Mouse (Mus musculus): ENCODE measurements around the gene Vmn1r95. TPM values are rescaled to one million over a fixed set of nuclear protein-coding genes. Genes with fewer than 3 reads are reported as not detected.
"Not testable (repeated sequence)": the region's sequence is repeated elsewhere in the genome, so short reads cannot be mapped to it uniquely, and the experiment has no call there.

Vmn1r95 gene
- polyA plus RNA-seq (2015; fragmentation: Nextera tagmentation; extraction: Ambion mirVana), result not detected in 2 replicates

- not testable (repeated sequence) for H3K4me2 ChIP-seq; H3K27ac ChIP-seq (replicated peaks); H3K9me3 ChIP-seq; H3K27me3 ChIP-seq (replicated peaks); ATAC-seq (ENCODE audit: extremely low read depth, insufficient number of reproducible peaks, low FRiP score, low TSS enrichment); H3K4me3 ChIP-seq; H3K9ac ChIP-seq; H3K4me1 ChIP-seq; H3K36me3 ChIP-seq
- no CpG with 5 or more reads among the region's 3 CpGs for WGBS
Observed at GRCm38 (mm10) chr7:20193410-20193809, at the start of gene Vmn1r95. TSS of gene Vmn1r95 (plus strand) at chr7:20193710.

DNA sequence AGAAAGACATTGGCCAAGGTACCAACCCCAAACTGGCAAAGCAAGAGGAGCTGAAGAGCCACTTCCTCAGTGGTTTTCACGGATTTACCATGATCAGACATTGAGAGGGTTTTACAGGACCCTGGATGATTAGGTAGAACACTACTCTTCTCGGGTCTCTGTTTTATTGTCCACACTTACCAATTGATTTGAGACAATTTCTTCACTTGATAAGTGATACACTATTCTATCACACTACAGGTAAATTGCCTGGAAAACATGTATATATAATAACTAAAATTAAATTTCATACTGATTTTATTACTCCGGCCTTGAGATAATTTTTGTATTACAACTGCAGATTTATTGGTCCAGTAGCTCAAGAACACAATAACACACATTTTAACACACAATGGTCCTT is 25.2 kb upstream of the Vmn1r95 start, which contains the start of gene Vmn1r94:
Gene Vmn1r94, minus strand, starts transcription at position 101 of the 400 bp plus-strand sequence.
- ATAC-seq (ENCODE audit: extremely low read depth, insufficient number of reproducible peaks, low FRiP score, low TSS enrichment); H3K9ac ChIP-seq: not testable (repeated sequence)
- no CpG with 5 or more reads among the region's 3 CpGs for WGBS

DNA sequence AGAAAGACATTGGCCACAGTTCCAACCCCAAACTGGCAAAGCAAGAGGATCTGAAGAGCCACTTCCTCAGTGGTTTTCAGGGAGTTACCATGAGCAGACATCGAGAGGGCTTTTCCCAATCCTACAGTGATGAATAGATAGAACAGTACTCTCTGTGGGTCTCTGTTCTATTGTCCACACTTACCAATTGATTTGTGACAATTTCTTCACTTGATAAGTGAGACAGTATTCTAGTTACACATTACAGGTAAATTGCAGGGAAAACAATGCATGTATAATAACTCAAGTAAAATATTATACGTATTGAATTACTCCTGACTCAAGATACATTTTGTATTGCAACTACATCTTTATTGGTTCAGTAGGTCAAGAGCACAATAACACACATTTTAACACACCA is 12.0 kb downstream of the Vmn1r95 start, which contains the start of gene Gm6164:
Gene Gm6164, minus strand, starts transcription at position 101 of the 400 bp plus-strand sequence.
- H3K4me3 ChIP-seq; H3K4me2 ChIP-seq; H3K9me3 ChIP-seq; H3K4me1 ChIP-seq; H3K27me3 ChIP-seq (replicated peaks); ATAC-seq (ENCODE audit: extremely low read depth, insufficient number of reproducible peaks, low FRiP score, low TSS enrichment); H3K27ac ChIP-seq (replicated peaks); H3K36me3 ChIP-seq; H3K9ac ChIP-seq: not testable (repeated sequence)
- WGBS, result no CpG with 5 or more reads among the region's 2 CpGs

More for the DNA sequence above, 25.2 kb upstream of the Vmn1r95 start, which contains the start of gene Vmn1r94:
- not testable (repeated sequence) for H3K36me3 ChIP-seq; H3K4me1 ChIP-seq; H3K4me2 ChIP-seq; H3K4me3 ChIP-seq; H3K27me3 ChIP-seq (replicated peaks); H3K9me3 ChIP-seq; H3K27ac ChIP-seq (replicated peaks)

DNA sequence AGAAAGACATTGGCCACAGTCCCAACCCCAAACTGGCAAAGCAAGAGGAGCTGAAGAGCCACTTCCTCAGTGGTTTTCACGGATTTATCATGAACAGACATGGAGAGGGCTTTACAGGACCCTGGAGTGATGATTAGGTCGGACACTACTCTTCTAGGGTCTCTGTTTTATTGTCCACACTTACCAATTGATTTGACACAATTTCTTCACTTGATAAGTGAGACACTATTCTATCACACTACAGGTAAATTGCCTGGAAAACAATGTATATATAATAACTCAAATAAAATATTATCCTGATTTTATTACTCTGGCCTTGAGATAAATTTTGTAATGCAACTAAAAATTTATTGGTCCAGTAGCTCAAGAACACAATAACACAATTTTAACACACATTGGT is 40.2 kb downstream of the Vmn1r95 start, which contains the start of gene Gm4498:
Gene Gm4498, minus strand, starts transcription at position 101 of the 400 bp plus-strand sequence.
- H3K9me3 ChIP-seq; H3K4me3 ChIP-seq; H3K4me1 ChIP-seq; H3K36me3 ChIP-seq; ATAC-seq (ENCODE audit: extremely low read depth, insufficient number of reproducible peaks, low FRiP score, low TSS enrichment); H3K9ac ChIP-seq; H3K4me2 ChIP-seq; H3K27ac ChIP-seq (replicated peaks); H3K27me3 ChIP-seq (replicated peaks): not testable (repeated sequence)
- WGBS, result no CpG with 5 or more reads among the region's 2 CpGs

Other genes with a start within 250 kb of the Vmn1r95 start
- gene Igsf23, start 243.0 kb upstream of the Vmn1r95 start, polyA plus RNA-seq (2015; fragmentation: Nextera tagmentation; extraction: Ambion mirVana), result 1.2 and 1.6 TPM in 2 replicates
- gene Ceacam20, start 228.3 kb upstream of the Vmn1r95 start, polyA plus RNA-seq (2015; fragmentation: Nextera tagmentation; extraction: Ambion mirVana), result not detected in 2 replicates
- not detected in 2 replicates for gene Nlrp9b, start 202.2 kb upstream of the Vmn1r95 start, polyA plus RNA-seq (2015; fragmentation: Nextera tagmentation; extraction: Ambion mirVana)
- not detected in 2 replicates for gene Vmn1r91, start 94.0 kb upstream of the Vmn1r95 start, polyA plus RNA-seq (2015; fragmentation: Nextera tagmentation; extraction: Ambion mirVana)
- gene Gm16442, start 71.1 kb upstream of the Vmn1r95 start, polyA plus RNA-seq (2015; fragmentation: Nextera tagmentation; extraction: Ambion mirVana), result not detected in 2 replicates
- gene Vmn1r93, start 54.6 kb upstream of the Vmn1r95 start, polyA plus RNA-seq (2015; fragmentation: Nextera tagmentation; extraction: Ambion mirVana), result not detected in 2 replicates
- gene Vmn1r94, start 25.3 kb upstream of the Vmn1r95 start, polyA plus RNA-seq (2015; fragmentation: Nextera tagmentation; extraction: Ambion mirVana), result not detected in 2 replicates
- gene Gm6164, start 11.9 kb downstream of the Vmn1r95 start, polyA plus RNA-seq (2015; fragmentation: Nextera tagmentation; extraction: Ambion mirVana), result not detected in 2 replicates
- not detected in 2 replicates for gene Gm4498, start 40.1 kb downstream of the Vmn1r95 start, polyA plus RNA-seq (2015; fragmentation: Nextera tagmentation; extraction: Ambion mirVana)
- gene Gm5890, start 69.1 kb downstream of the Vmn1r95 start, polyA plus RNA-seq (2015; fragmentation: Nextera tagmentation; extraction: Ambion mirVana), result not detected in 2 replicates
- gene Gm4133, start 140.4 kb downstream of the Vmn1r95 start, polyA plus RNA-seq (2015; fragmentation: Nextera tagmentation; extraction: Ambion mirVana), result not detected in 2 replicates
- not detected in 2 replicates for gene Gm5728, start 181.7 kb downstream of the Vmn1r95 start, polyA plus RNA-seq (2015; fragmentation: Nextera tagmentation; extraction: Ambion mirVana)
- gene Vmn1r100, start 224.2 kb downstream of the Vmn1r95 start, polyA plus RNA-seq (2015; fragmentation: Nextera tagmentation; extraction: Ambion mirVana), result not detected in 2 replicates
- not detected in 2 replicates for gene Vmn1r101, start 248.9 kb downstream of the Vmn1r95 start, polyA plus RNA-seq (2015; fragmentation: Nextera tagmentation; extraction: Ambion mirVana)

Measured in heart, embryonic 13.5 days (tissue).